Mouse (Mus musculus) monocyte, adult 5-6 weeks (primary cell): ENCODE data around the gene Sepsecs. TPM values are rescaled to one million over a fixed set of nuclear protein-coding genes. Genes with fewer than 3 reads are reported as not detected.
"Not testable (repeated sequence)": the region's sequence is repeated elsewhere in the genome, so short reads cannot be mapped to it uniquely, and the experiment has no call there.

Experiments
- ATAC-seq: fragments of 153-309, 156-312 bp; replicated peaks from 2 replicates; pipeline ENCODE4 v1.8.0; 2017; ENCODE audit warnings: mild to moderate bottlenecking; ENCODE audit not compliant: low TSS enrichment, insufficient number of reproducible peaks, severe bottlenecking, poor library complexity, low FRiP score
- total RNA-seq: library from RNA; stranded (forward); fragments of 200-1000, 200-491, 200-594 nt; gene quantifications from 3 replicates; pipeline ENCODE4 v1.2.3, GENCODE M21; 2017

Gene Sepsecs
- total RNA-seq, result 8.8 to 16.1 TPM (median 10.9 TPM) in 3 replicates

DNA sequence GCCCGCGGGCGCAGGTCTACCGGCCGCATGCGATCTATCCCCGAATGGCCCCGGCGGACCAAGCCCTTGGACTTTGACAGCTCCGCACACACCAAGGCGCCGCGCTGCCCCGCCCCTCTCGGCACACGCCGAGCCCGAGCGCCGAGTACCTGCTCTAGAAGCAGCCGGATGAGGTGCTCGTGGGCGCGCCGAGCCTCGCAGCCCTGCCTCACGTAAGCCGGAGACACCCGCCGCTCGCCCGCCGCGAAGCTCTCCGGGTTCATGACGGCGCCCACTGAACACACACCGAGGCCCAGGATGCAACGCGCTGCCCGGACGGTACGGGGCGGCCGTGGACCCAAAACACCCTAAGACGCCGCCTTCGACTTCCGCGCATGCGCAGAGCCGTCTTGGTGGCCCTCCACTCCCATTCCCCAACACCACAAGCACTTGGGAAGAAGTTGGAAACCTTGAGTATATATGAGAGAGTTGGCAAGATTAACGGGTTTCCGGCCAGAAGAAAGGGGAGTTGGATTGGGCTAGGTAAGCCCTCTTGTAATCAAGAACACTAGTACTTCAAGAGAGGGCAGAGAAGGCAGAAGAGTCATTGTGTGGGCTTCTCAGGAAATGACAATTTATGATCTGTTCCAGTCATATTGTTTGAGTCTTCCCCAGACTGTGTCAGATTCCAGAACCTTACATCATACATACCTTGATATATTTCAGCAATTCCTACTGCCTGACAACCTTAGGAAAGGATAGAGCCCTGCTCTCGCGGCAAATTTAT lies at the start of gene Sepsecs:
Gene Sepsecs, minus strand, starts transcription at position 283 of the 766 bp plus-strand sequence.
- peak; percentile 92 for ATAC-seq

DNA sequence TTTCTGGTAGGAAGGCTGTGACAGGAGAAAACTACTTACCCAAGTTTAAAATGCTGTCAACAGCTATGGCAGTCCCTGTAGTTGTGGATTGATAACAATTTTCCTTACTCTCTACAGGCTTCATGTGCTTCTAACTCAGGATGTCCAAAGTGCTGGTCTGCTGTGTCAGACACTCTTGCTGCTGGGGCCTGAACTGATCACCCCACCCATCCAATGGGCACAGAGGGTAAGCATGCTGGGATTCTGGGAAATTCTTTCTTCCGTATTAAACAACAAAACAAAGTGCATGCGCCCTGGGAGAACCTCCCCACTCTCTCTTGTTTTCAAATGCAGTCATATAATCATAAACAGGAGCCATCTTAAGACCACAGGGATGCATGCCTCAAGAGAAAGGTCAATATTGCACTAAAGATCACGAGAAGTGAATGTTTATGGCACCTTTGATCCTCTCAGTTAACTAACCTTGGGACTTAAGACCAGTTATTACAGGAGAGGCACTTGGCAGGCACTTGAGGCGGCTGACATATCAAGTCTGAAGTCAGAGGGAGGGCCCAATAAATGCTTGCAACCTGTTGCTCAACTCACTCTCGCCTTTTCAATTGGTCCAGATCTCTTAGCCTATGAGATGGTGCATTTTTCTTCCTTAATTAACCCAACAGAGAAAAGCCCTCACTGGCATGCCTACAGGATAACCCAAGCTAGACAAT lies 47.4 kb upstream of the Sepsecs start:
- no peak for ATAC-seq

DNA sequence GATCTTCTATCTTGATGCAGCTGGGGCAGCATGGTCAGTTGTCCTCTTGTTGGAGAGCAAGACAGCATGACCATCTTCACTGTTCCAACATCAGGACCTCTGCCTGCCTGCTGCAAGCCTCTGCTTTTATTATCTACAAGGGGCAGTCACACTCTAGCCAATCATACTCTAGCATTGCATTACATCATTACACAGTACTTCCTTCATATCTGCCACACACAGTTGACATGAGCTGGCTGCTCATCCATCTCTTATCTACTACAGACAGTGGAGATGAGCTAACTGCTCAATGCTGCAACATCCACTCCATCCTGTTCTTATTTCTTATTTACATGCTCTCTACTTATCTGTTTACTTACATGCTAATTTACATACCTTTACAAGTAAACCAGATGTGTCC lies 43.2 kb upstream of the Sepsecs start:
- no peak for ATAC-seq

DNA sequence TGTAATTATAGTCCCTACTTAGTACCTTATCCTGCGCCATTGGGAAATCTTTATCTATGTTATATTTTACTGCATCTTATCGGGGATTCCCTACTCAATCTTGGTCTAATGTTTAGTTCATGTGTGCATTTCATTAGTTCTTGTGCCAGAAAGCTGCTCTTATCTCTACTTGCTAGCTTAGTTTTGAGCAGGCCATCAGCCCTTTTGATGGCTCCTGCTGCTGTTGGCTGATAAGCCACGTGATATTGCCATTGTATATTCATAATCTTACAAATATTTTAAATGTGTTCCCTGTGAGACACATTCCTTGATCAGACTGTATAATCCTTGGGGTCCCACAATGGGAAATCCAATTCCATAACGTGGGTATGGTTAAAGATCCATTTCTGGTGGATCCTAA lies 35.1 kb upstream of the Sepsecs start:
- no peak for ATAC-seq

DNA sequence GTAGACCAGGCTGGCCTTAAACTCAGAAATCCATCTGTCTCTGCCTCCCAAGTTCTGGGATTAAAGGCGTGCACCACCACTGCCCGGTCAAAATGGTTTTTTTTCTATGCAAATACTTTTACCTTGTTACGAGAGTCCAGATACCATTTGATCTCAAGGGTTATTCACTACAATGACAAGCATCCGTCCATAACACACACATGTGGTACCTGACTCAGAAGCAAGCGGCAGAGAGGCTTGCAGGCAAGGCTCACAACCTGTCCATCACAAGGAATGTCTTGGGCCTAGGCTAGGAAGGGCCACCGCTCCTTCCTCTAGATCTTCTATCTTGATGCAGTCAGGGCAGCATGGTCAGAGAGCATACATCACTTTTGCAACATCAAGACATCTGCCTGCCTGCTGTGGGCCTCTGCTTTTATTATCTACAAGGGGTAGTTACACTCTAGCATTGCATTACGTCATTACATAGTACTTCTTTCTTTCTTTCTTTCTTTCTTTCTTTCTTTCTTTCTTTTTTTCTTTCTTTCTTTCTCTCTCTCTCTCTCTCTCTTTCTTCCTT lies 28.5 kb upstream of the Sepsecs start:
- ATAC-seq, result not testable (repeated sequence)

DNA sequence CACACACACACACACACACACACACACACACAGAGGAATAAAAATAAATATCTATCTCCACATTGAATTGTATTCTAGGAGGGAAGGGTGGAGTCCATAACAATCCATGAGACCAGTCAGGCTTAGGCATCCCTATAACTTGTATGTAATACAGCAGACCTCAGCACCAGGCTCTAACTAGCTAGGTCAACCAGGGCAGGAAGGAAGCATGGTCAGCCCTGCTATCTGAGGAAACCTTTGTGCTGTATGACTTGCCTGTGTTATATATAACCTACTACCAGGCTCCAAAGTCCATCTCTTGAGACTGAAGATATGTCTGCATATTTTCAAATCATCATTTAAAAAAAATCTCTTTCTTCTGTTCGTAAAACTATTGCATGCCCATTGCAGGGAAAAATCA lies 27.8 kb upstream of the Sepsecs start:
- ATAC-seq, result no peak

DNA sequence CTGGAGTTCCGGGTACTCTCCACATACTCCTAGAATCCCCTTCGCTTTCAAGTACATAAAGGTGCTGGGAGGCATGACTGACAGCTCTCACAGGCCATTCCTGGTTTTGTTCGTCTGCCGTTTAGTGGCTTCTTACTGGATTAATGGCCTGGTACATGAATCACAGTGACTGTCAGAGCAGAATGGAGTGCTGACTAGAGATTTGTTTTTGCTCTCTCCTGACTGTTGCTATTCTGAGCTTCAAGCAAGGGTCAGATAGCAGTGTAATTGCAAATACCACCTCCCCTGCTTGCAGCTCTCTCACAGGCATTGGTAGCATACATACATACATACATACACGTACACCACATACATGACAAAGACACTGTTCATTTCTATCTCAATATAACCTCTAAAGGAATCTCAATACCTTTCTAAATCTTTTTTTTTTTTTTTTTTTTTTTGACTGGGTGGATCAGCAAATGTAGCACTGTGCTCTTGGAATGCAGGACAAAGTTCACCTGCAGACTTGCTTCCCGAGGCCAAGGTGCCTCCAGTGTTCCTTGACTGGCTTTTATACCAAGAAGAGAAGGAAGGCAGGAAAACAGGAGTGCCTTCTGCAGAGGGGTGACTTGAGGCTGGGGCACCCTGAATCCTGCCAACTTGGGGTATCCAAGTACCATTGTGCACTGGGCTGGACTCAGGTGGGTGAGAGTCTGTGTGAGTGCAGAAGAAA lies 18.4 kb upstream of the Sepsecs start:
- no peak for ATAC-seq

DNA sequence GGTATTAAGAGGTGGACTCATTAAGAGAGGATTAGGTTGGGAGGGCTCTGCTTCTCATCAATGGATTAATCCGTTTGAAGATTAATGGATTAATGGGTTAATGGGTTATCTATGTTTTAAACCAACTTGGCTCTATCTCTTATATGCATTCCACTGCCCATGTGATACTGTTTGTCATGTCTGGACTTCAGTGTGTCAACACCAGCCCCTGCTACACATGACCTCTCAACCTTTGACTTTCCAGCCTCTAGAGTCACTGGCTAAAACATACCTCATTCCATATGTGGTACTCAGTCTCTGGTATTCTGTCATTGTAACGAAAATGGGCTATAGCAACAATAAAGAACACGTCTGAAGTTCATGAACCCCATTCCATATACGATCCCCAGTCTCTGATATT lies 11.6 kb upstream of the Sepsecs start:
- no peak for ATAC-seq

DNA sequence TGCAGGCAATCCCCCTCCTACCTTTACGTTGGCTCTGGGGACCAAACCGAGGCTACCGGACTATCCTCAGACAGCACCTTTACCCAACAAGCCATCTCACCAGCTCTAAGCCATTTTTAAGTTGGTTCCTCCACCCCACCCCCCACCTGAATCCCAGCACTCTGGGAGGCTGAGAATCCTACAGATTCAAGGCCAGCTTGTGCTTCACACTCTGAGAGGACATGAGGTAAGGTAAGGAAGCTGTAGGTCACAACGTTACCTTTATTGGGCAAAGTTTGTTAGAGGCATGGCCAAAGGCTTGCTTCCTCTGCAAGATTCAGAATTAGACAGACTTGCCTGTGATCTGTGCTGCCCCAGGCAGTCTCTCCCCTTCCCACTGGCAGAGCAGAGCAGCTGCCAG lies 10.7 kb upstream of the Sepsecs start:
- ATAC-seq, result no peak

DNA sequence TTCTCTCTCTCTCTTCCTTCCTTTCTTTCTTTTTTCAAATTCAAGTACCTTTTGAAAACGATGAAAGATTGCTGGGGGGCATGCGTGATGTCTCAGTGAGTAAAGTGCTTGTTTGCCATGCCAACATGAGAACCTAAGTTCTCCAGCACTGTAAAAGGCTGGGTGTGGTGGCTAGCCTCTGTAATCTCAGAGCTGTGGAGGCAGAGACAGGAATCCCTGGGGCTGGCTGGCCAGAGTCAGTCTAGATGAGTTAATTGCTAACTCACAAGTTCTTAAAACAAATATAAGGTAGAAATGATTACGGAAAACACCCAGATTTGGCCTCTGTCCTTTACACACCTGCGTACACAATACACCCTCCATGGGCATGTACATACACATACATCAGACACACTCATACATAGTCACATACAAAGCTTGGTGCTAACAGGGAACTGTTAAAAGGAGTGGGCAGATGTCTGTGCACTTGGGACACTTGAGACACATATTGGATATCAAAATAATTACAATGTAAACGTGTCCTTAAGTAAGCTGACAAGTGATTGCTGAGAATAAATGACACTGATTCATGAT lies 9.1 kb upstream of the Sepsecs start:
- no peak for ATAC-seq

DNA sequence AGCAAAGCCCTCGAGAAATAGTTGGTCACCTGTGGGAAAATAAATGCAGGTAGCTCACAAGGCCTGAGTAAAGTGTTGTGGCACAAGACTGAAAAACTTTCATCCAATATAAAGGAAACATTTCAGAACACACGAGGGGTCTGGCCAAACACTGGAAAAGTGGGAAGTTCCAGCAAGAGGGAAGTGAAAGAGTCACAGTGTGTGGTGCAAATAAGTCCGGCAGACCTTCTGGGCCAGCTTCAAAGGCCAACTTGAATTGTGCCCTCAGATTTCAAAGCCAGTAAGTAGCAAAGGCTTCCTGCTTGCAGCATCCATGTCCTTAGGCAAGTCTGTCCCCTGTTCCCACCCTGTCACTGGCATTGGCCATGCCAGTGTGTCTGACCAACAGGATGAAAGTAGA lies 7.6 kb upstream of the Sepsecs start:
- no peak for ATAC-seq

DNA sequence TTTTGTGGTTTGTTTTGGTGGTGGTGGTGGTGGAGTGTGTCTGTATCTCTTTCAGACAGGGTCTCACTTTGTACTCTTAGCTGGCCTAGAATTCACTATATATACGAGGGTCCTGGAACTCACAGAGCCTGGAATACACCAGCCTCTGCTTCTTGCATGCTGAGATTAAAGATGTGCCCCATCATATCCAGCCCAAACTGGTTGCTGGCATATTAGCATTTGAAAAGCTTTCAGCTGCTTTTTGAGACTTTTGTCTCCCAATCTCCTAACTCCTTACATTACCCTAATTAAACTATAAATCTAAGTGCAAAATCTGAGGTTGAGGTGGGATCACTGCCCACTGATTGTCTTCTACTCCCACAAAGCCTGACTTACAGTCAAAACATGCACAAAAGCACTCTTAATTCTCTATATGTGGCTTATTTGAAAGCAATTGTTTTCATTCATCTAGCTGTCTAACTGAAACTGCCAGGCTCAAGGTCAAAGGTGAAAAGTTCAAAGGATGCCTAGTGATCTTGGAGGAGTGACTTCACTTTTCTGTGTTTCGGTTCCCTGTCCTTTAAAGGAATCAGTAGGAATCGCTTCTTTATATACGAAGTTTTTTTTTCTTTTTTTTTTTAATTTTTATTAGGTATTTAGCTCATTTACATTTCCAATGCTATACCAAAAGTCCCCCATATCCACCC lies 5.0 kb upstream of the Sepsecs start:
- peak; percentile 55; the same call in 1 of the 2 replicates for ATAC-seq

DNA sequence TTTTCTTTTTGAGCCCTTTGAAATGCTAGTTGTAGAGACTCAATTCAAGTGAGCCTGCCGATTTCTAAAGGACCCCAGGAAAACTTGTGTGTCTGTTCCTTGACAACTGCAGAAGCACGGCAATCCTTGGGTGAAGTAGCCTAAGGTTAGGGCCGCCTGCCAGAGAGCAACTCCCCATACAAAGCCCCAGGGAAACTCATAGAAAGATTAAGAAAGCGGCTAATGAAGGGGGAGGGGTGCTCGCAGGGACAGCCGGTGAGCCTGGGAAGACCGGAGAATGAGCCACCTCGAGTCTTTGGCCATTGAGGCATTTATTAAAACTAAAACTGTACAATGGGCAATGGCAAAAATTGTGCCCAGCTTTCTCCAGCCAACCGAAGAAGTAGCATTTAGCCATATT lies 3.8 kb upstream of the Sepsecs start:
- ATAC-seq, result no peak

DNA sequence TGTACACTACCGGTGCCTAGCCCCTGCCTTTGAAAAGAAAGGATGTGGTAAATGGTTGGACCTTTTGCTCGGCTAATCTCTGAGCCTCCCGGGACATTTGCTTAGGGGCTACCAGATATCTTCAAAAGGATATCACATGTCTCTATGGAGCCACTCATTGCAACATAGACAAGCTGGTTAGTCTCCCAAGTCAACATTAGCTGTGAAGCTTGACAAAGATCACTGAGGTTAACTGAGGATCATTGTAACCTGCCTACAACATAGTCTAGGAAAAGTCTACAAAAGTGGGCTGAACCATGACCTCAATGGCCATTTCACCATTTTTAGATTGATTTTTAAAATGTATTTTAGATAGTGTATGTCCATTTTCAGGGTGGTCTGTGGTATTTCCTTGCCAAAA lies 1.2 kb upstream of the Sepsecs start:
- no peak for ATAC-seq

DNA sequence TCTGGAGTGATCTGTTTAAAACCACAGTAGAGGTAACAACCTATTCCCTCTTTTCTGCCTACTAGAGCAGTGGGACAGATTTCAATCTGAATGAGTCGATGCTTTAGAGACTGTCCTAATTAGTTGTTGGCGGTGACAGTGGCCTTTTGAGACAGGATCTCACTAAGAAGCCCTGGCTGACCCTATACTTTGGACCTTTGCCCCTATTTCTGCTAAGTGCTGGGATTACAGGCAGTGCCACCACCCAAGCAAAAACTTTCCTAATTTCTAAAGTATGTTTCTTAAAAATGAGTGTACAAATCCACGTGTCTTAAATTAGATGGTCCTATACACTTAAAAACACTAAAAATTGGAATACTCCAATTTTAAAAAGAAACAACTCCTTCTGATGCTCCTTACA lies 2.7 kb downstream of the Sepsecs start:
- no peak for ATAC-seq

DNA sequence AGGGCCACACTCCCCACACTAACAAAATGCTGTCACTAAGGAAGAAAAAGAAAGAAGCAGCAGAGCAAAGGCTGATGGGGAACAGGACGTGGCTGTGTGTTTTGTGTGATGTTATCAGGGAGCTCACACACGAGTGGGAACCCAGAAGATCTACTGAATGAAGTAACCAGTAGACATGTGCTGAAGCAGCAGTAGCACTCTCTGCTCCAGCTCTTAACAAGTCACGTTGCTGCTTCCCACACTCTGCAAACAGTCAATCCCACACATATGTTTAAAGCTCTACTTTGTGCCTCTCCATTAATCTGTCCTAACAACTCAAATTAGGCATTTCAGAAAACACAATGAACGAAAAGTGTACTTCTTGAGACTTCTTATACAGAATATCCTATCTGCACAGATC lies 11.6 kb downstream of the Sepsecs start:
- ATAC-seq, result no peak

DNA sequence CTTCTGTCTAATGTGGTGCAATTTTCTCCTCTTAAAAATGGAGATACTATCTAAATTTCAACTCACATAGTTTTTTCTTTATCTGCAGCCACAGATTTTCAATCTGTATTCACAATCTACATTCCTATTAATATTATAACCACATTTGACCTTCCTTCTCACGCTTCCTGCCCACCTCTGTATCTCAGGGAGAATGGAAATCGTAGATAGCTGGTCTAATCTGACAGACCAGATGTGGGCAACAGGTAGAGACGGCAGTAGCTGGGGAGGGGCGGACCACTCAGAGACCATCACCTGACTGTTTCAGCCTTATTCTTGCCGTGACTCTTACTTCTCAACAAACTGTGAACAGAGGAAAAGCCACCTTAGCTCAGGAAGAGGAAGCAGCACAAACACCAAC lies 12.2 kb downstream of the Sepsecs start:
- no peak for ATAC-seq

DNA sequence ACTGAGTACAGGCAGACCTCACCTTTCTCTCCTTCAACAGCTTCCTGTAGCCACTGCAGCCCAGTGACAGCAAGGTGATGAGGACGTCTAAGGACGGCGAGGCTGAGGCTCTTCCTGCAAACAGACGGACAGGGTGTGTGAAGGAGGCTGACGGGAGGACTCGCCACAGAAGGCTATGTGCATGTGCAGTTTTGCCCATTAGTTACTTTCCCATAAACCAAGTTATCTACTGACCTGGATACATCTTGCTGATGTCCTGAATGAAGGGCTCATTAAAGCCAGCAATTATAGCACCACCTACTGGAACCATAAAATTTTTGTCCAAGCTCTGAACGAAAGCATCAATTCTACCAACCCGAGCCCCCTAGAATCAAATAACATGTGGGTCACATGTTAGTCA lies 13.5 kb downstream of the Sepsecs start:
- ATAC-seq, result no peak

DNA sequence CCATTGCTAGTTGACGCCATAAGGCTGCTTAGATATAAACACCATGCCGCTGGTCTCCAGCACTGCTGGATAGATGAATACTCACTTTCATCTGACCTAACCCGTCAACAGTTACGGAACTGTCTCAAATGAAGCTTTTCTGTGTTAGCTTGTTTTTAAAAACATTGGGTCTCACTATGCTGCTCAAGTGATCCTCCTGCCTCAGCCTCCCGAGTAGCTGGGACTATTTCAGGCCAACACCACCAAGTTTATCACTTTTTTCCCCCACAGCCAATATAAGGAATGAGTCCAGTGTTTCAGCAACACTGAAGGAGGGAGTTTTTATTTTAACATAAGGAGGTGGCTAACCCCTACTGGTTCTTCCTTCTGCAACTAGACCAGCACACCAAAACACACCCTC lies 14.5 kb downstream of the Sepsecs start:
- ATAC-seq, result no peak
